Mouse (Mus musculus) heart, embryonic 14.5 days (tissue): ENCODE measurements around the gene Ciao1. TPM values are rescaled to one million over a fixed set of nuclear protein-coding genes. Genes with fewer than 3 reads are reported as not detected.

Experiments
- ATAC-seq: fragments of 200-750 bp; cut with Nextera tagmentation; 2 replicates; pipeline ENCODE4 v1.8.0; 2017; ENCODE audit warnings: low read depth, moderate TSS enrichment; ENCODE audit not compliant: insufficient number of reproducible peaks, insufficient read depth, low FRiP score
- H3K27ac ChIP-seq, 2 experiments: fragments of 200-500 bp in 1 of 2; fragments of 300-500 bp in 1 of 2; sonication (generic) in 1 of 2; replicated peaks in 1 of 2; 2 replicates each; pipeline ENCODE4 v1.5.1; 2012 to 2014; ENCODE audit warnings: low read depth in 2 of 2, low read length in 2 of 2, control low read depth in 1 of 2, mild to moderate bottlenecking in 1 of 2, mixed read lengths in 1 of 2; ENCODE audit not compliant: control insufficient read depth in 1 of 2, insufficient read depth in 1 of 2
- H3K27me3 ChIP-seq: fragments of 300-500 bp; sonication (generic); 2 replicates; pipeline ENCODE4 v1.6.1; 2014; ENCODE audit warnings: mild to moderate bottlenecking, low read length, control low read depth; ENCODE audit not compliant: control insufficient read depth, insufficient read depth
- H3K36me3 ChIP-seq: fragments of 300-500 bp; sonication (generic); 2 replicates; pipeline ENCODE4 v1.6.1; 2014; ENCODE audit warnings: mild to moderate bottlenecking, control low read depth, low read length, mixed read lengths; ENCODE audit not compliant: control insufficient read depth, insufficient read depth
- H3K4me1 ChIP-seq, 2 experiments: fragments of 200-500 bp in 1 of 2; fragments of 300-500 bp in 1 of 2; sonication (generic) in 1 of 2; 2 replicates each; pipeline ENCODE4 v1.6.1; 2012 to 2014; ENCODE audit warnings: low read length in 2 of 2, control low read depth in 1 of 2, mixed read lengths in 1 of 2; ENCODE audit not compliant: control insufficient read depth in 2 of 2, insufficient read depth in 2 of 2
- H3K4me2 ChIP-seq: fragments of 300-500 bp; sonication (generic); 2 replicates; pipeline ENCODE4 v1.6.1; 2014; ENCODE audit warnings: mild to moderate bottlenecking, low read length
- H3K4me3 ChIP-seq, 2 experiments: fragments of 200-500 bp in 1 of 2; fragments of 300-500 bp in 1 of 2; sonication (generic) in 1 of 2; 2 replicates each; pipeline ENCODE4 v1.5.1; 2012 to 2014; ENCODE audit warnings: low read length in 2 of 2, mild to moderate bottlenecking in 2 of 2, control low read depth in 1 of 2, low read depth in 1 of 2, moderate library complexity in 1 of 2; ENCODE audit not compliant: control insufficient read depth in 1 of 2, insufficient read depth in 1 of 2
- H3K9ac ChIP-seq: fragments of 300-500 bp; sonication (generic); 2 replicates; pipeline ENCODE4 v1.6.1; 2014; ENCODE audit warnings: mild to moderate bottlenecking, low read length
- H3K9me3 ChIP-seq: fragments of 300-500 bp; sonication (generic); 2 replicates; pipeline ENCODE4 v1.6.1; 2016; ENCODE audit warnings: low read length, control low read depth; ENCODE audit not compliant: control insufficient read depth
- WGBS: fragments of 180-500 bp; shearing (Covaris S2); extraction: QIAGEN DNeasy Blood & Tissue Kit; methylation state at CpG from one replicate; pipeline ENCODE4 v1.1.7; 2014; 5-methylcytosine and 5-hydroxymethylcytosine counted together
- polyA plus RNA-seq: library from polyadenylated mRNA; unstranded; fragments of >200 nt; fragmentation: Nextera tagmentation; extraction: Ambion mirVana; gene quantifications from 2 replicates; pipeline ENCODE4 v1.2.1, GENCODE M21; 2014

Ciao1 gene
- polyA plus RNA-seq, 1 experiment from 2014 or later: 61.7 TPM

DNA sequence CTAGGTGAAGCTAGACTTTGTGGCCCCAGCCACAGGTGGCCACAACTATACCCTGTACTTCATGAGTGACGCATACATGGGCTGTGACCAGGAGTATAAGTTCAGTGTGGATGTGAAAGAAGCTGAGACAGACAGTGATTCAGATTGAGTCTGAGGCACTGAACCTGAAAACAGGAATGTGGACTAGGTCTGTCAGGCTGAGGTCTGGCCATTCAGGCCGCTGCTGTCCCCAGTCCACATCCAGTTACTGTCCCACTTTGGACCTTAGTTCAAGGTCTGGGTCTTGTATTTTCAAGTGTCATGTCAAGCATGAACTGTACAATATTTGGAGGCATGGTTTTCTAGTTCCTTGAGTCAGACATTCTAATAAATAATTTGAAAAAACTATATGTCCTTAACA is 7.6 kb downstream of the Ciao1 start:
- no peak overlapping the region for H3K4me2 ChIP-seq
- no peaks in the 10 kb centered on the region for H3K9me3 ChIP-seq
- H3K4me3 ChIP-seq: no peak overlapping the region
- H3K36me3 ChIP-seq: peaks cover 99% of the 10 kb centered on the region
- WGBS: 95% methylated on average over 2 of the region's 2 CpGs
- H3K9ac ChIP-seq: no peak overlapping the region
- H3K4me1 ChIP-seq: peaks cover 5 to 7% of the 10 kb centered on the region in 2 experiments
- no peaks in the 10 kb centered on the region for H3K27me3 ChIP-seq
- no peak for ATAC-seq
- no peak overlapping the region for H3K27ac ChIP-seq

DNA sequence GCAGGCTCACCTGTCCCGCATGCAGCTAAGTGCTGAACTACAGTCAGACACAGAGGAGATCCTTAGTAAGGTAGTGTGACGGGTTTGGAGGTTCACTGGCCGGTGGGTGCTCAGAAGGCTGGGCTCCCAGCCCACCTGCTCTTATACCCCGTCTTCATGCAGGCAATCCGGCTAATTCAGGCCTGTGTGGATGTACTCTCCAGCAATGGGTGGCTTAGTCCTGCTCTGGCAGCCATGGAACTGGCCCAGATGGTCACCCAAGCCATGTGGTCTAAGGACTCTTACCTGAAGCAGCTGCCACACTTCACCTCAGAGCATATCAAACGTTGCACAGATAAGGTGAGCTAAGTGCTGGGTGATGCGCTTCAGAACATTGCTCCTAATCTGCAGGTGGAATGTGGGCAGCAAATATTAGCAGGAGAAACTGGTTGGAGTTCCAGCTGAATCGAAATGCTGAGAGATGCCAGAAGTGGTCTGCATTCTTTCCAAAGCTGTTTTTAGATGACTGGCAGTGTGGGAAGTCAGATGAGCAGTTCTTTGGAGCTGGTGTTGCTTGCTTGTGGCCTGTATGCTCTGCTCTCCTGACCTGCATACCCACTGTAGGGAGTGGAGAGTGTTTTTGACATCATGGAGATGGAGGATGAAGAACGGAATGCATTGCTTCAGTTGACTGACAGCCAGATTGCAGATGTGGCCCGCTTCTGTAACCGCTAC is 9.6 kb downstream of the Ciao1 start:
- H3K4me3 ChIP-seq: no peak overlapping the region
- no peaks in the 10 kb centered on the region for H3K9me3 ChIP-seq
- no peak for ATAC-seq
- WGBS: 68% methylated on average over 11 of the region's 11 CpGs
- peaks cover 99% of the 10 kb centered on the region for H3K36me3 ChIP-seq
- no peaks in the 10 kb centered on the region for H3K27me3 ChIP-seq
- peaks cover 5 to 7% of the 10 kb centered on the region in 2 experiments for H3K4me1 ChIP-seq
- H3K27ac ChIP-seq: peak overlapping the region; percentile 70 to 77
- H3K9ac ChIP-seq: no peak overlapping the region
- no peak overlapping the region for H3K4me2 ChIP-seq

DNA sequence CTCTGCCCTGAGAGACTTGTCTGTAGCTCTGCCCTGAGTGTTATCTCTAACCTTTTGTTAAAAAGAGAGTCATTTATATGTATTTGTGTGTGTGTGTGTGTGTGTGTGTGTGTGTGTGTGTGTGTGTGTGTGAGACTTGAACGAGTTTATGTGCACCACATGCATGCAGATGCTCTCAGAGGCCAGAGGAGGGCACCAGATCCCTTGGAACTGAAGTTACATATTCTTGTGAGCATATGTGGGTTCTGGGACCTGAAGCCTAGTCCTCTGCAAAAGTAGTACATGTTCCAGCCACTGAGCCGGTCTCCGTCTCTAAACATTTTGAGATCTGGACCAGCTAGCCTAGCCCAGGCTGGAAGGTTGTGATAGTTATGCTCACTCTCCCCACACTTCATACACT is 22.4 kb downstream of the Ciao1 start:
- H3K27me3 ChIP-seq: no peaks in the 10 kb centered on the region
- no peaks in the 10 kb centered on the region for H3K4me1 ChIP-seq
- H3K36me3 ChIP-seq: peaks cover 99% of the 10 kb centered on the region
- no peak overlapping the region for H3K4me2 ChIP-seq
- ATAC-seq: no peak
- H3K9me3 ChIP-seq: no peaks in the 10 kb centered on the region
- H3K4me3 ChIP-seq: no peak overlapping the region
- no peak overlapping the region for H3K9ac ChIP-seq
- no peak overlapping the region for H3K27ac ChIP-seq
- 100% methylated on average over 3 of the region's 3 CpGs for WGBS

DNA sequence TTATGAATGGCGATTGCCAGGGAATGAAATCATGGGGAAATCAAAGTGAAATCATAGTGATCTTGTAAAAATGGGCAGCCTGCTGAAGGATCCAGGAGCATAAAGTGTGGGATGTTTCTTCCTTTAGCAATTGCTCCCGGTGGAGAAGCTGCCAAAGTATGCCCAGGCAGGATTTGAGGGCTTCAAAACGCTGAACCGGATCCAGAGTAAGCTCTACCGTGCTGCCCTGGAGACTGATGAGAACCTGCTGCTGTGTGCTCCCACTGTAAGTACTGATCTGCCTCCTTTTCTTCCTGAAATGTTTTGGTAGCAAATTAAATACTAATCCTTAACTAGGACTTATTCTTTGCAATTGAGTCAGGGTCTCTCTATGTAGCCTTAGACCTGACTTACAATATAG is 29.9 kb downstream of the Ciao1 start:
- Histone ChIP-seq H3K4me3 (no peak overlapping the region), H3K9ac (no peak overlapping the region), H3K27me3 (no peaks in the 10 kb centered on the region), H3K27ac (no peak overlapping the region), H3K36me3 (peaks cover 99% of the 10 kb centered on the region), H3K4me1 (no peaks in the 10 kb centered on the region), H3K9me3 (no peaks in the 10 kb centered on the region), H3K4me2 (no peak overlapping the region)
- 94% methylated on average over 5 of the region's 5 CpGs for WGBS
- ATAC-seq: no peak

DNA sequence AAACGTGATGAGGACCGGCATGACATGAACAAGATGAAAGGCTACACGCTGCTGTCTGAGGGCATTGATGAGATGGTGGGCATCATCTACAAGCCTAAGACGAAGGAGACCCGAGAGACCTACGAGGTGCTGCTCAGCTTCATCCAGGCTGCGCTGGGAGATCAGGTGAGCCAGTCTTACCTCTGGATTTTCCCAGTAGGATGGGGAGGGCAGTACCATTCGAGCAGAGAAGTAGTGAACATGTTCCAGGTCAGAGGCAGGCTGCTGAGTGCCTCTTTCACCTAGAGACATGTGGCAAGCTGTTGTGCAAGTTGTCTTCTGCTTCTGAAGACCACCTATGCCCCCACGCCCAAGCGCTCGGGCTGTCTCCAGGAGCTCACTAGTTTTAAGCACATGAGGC is 36.9 kb downstream of the Ciao1 start:
- Histone ChIP-seq H3K27ac (no peak overlapping the region), H3K27me3 (no peaks in the 10 kb centered on the region), H3K4me2 (no peak overlapping the region), H3K9ac (no peak overlapping the region), H3K4me3 (no peak overlapping the region), H3K9me3 (no peaks in the 10 kb centered on the region), H3K4me1 (peaks cover 2 to 9% of the 10 kb centered on the region in 2 experiments; a peak in 3 of 4 replicates), H3K36me3 (peaks cover 65% of the 10 kb centered on the region)
- no peak for ATAC-seq
- WGBS: 92% methylated on average over 11 of the region's 11 CpGs

DNA sequence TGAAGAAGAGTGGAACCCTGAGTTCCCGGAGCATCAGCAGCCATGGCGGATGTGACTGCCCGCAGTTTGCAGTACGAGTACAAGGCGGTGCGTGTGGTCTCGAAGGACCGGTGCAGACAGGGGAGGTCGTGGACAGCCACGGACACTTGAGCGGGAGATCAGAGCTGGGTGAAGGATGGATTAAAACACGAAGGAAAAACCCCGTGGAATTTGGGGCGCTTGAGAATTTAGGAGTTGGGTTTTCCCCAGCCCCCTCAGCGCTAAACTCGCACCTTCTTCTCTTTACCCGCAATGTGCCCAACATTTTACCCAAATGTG is 39.2 kb downstream of the Ciao1 start:
- under 1% methylated on average over 17 of the region's 17 CpGs for WGBS
- H3K27ac ChIP-seq: peak overlapping the region; percentile 2 to 34; a peak in 1 of 4 replicates
- peaks cover 46% of the 10 kb centered on the region for H3K36me3 ChIP-seq
- H3K27me3 ChIP-seq: no peaks in the 10 kb centered on the region
- 0 out of 2 replicates have a peak, but pooled peaks have one; percentile 8 for ATAC-seq
- peak overlapping the region; percentile 83 for H3K9ac ChIP-seq
- H3K4me2 ChIP-seq: peak overlapping the region; percentile 73
- no peaks in the 10 kb centered on the region for H3K9me3 ChIP-seq
- peak overlapping the region; percentile 71 to 76 for H3K4me3 ChIP-seq
- peaks cover 2 to 9% of the 10 kb centered on the region in 2 experiments; a peak in 3 of 4 replicates for H3K4me1 ChIP-seq

DNA sequence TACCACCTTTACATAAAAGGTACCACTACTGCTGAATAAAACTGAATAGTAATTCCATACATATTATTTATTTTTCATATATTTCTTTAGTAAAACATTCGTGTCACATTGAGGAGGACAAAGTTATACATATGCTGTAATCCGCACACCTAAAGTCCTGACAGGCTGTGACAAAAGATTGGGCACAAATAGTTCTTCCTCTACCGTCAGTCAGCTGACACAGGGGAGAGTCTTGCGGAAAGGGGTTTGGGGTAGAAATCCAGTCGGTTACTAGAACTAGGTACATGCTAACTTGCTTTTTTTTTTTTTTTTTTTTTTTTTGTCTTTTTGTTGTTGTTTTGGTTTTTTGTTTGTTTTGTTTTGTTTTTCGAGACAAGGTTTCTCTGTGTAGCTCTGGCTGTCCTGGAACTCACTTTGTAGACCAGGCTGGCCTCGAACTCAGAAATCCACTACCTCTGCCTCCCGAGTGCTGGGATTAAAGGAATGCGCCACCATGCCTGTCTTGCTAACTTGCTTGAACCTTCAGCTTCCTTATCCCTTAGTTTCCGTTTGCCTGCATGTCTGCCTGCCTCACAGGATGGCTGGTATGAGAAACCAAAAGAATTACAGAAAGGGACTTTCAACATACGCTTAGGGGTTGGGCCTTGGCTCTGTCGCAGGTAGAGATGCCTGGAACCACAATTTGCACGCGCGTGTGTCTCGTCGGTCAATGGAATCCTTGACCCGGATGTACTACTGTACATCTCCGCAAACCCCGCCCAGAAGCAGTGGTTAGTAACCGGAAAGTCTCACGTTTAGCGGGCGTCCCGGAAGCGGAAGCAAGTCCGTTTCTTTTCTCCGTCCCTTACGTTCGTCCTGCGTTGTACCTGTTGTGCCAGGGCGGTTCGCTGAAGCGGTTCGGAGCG is 39.8 kb downstream of the Ciao1 start, which contains the start of the genes 1810024B03Rik and Snrnp200:
TSS of gene 1810024B03Rik (minus strand) at position 734 of the 905 bp plus-strand sequence.
TSS of gene Snrnp200 (plus strand) at position 840 of the 905 bp plus-strand sequence.
- H3K4me2 ChIP-seq: peak within 1 kb of the TSS; percentile 73
- H3K4me3 ChIP-seq: peak within 1 kb of the TSS; percentile 71 to 76
- H3K36me3 ChIP-seq: peaks cover 40% of the 10 kb centered on the region
- whole genome bisulfite sequencing: 11% methylated on average over 36 of the region's 36 CpGs
- peak within 1 kb of the TSS; percentile 83 for H3K9ac ChIP-seq
- no peaks in the 10 kb centered on the region for H3K9me3 ChIP-seq
- peak within 1 kb of the TSS; percentile 34 to 81 for H3K27ac ChIP-seq
- H3K27me3 ChIP-seq: no peaks in the 10 kb centered on the region
- ATAC-seq: peak; percentile 91
- peaks cover 2 to 9% of the 10 kb centered on the region in 2 experiments; a peak in 3 of 4 replicates for H3K4me1 ChIP-seq
